ENCODE assay signal across 7 mouse cellular contexts in genomic region chr15:100599276-100600046, GRCm38 (mm10). TPM values are rescaled to one million over a fixed set of nuclear protein-coding genes. Genes with fewer than 3 reads are reported as not detected.
DNase-seq lines count a peak whose midpoint lies in the region; TF ChIP-seq lines count a peak whose summit lies in the region.

TSS of gene Pou6f1 (minus strand) at chr15:100599984.

- no peaks in the 10 kb centered on the region; the same call in 1 of the 2 replicates for H3K27me3 ChIP-seq in small intestine, adult 2 months (ENCODE audit: control insufficient read depth, insufficient read depth, low read length)

- peak within 1 kb of the TSS; percentile 90 for H3K4me3 ChIP-seq in left cerebral cortex, adult 2 months
- peak within 1 kb of the TSS; percentile 66 for H3K4me3 ChIP-seq in small intestine, adult 2 months (ENCODE audit: low read depth, low read length)

- TF ChIP-seq CTCF in left cerebral cortex, adult 2 months (IDR thresholded peaks at IDR 0.05), result no peak
- no peak for TF ChIP-seq CTCF in small intestine, adult 2 months (IDR thresholded peaks at IDR 0.05; ENCODE audit: extremely low read depth, insufficient read length, insufficient replicate concordance, low read depth, low read length)

- TF ChIP-seq POLR2A in small intestine, adult 2 months (IDR thresholded peaks at IDR 0.05; ENCODE audit: low read depth, low read length), result no peak

- under 1% methylated on average over 75 of the region's 76 CpGs for WGBS in small intestine, adult 2 months

- H3K36me3 ChIP-seq in small intestine, adult 2 months (ENCODE audit: control insufficient read depth, insufficient read depth, low read length), result no peaks in the 10 kb centered on the region

- peak within 1 kb of the TSS; percentile 92 for H3K27ac ChIP-seq in left cerebral cortex, adult 2 months
- peak within 1 kb of the TSS; percentile 35 for H3K27ac ChIP-seq in small intestine, adult 2 months (ENCODE audit: insufficient read depth, low read depth, low read length)

- H3K4me1 ChIP-seq in small intestine, adult 2 months (ENCODE audit: control insufficient read depth, insufficient read depth, insufficient read length, low read length), result peaks cover 9% of the 10 kb centered on the region

- DNase-seq in adrenal gland, adult 2 months, result peak; percentile 74
- DNase-seq in cerebellum, adult 9-10 months, result peak; percentile 64
- peak; percentile 59 for DNase-seq in gastrocnemius, postnatal 25 days
- DNase-seq in induced T-regulatory cell, adult 2 months (ENCODE audit: low read depth), result peak; percentile 49
- DNase-seq in left cerebral cortex, adult 2 months (ENCODE audit: extremely low spot score in 1 of 2, low spot score in 2 of 2), result peak; percentile 48 to 53
- DNase-seq in lung, postnatal 4 days, result peak; percentile 71 to 78

- intact Hi-C loops in left cerebral cortex, adult 2 months (cut with DNase I), result loop anchor here (5.0 kb wide), 1 partner anchor 47 kb away; the partner anchor contains the start of gene Tfcp2

RNA-seq across cellular contexts. Expression of gene Pou6f1, which starts in this region (rescaled TPM):
- total RNA-seq in adrenal gland, adult 2 months (2021), result 10 to 100 TPM; 14.4 to 18.3 TPM
- 25.1 and 32.5 TPM in 2 replicates for polyA plus RNA-seq in adrenal gland, adult 2 months (2012; rRNA removed)
- 10 to 100 TPM; 12.3 to 12.5 TPM for total RNA-seq in gastrocnemius, postnatal 25 days (2021)
- 100 to 1,000 TPM; 139 to 144 TPM for total RNA-seq in left cerebral cortex, adult 2 months (2021)
- 7.2 and 12.0 TPM in 2 replicates for polyA plus RNA-seq in small intestine, adult 2 months (2012; rRNA removed)

Comparison
In these comparisons a context has a peak if more than half of its experiments do, and no peak if none do; other contexts are left out.
1. Peak in every context shown above with its lines: DNase-seq, H3K4me3 ChIP-seq and H3K27ac ChIP-seq.
2. RNA of gene Pou6f1 (total RNA-seq): 139 to 144 TPM in left cerebral cortex, adult 2 months; 14.4 to 18.3 TPM in adrenal gland, adult 2 months and 12.3 to 12.5 TPM in gastrocnemius, postnatal 25 days; every median in the first group is over 4 times any median in the second.